Comparison of ENCODE assay signal across 13 mouse cellular contexts in genomic region chr4:106123038-106123654, GRCm38 (mm10).
DNase-seq lines count a peak whose midpoint lies in the region; ATAC-seq and TF ChIP-seq lines count a peak whose summit lies in the region.
"Had no signal": no experiment of that assay in that cellular context is flagged by ENCODE, and none has a peak within 500 bp of the region (broad histone marks: within the 10 kb centered on the region; RNA-seq: fewer than 3 reads in every experiment).

No protein-coding gene starts in this region.

- peak; percentile 42 for DNase-seq in gastrocnemius, adult 18-20 months (ENCODE audit: low spot score)
- no peak for DNase-seq in gastrocnemius, postnatal 4 days (ENCODE audit: low spot score in 2 of 2)
- DNase-seq in adrenal gland, postnatal 10 days = peak; percentile 53
- no peak for DNase-seq in heart, postnatal 0 days (ENCODE audit: low spot score)
- no peak for DNase-seq in hindbrain, postnatal 0 days (ENCODE audit: low spot score)
- no peak for DNase-seq in thymus, postnatal 0 days (ENCODE audit: low spot score)
- no peak for DNase-seq in spleen, postnatal 10 days (ENCODE audit: low spot score in 2 of 2)
- DNase-seq: left cerebral cortex, postnatal 4 days; right cerebral cortex, adult 18-20 months had no signal

- no peak overlapping the region for H3K4me2 ChIP-seq in heart, postnatal 0 days (ENCODE audit: low read depth, low read length)
- H3K4me2 ChIP-seq in hindbrain, postnatal 0 days (ENCODE audit: low read depth, low read length) = no peak overlapping the region
- H3K4me2 ChIP-seq: hindbrain, embryonic 15.5 days had no signal

- no peaks in the 10 kb centered on the region; the same call in 1 of the 2 replicates for H3K9me3 ChIP-seq in heart, postnatal 0 days (replicated peaks; ENCODE audit: control insufficient read depth, low read length)
- no peaks in the 10 kb centered on the region for H3K9me3 ChIP-seq in hindbrain, postnatal 0 days (ENCODE audit: low read length)
- H3K9me3 ChIP-seq: hindbrain, embryonic 15.5 days had no signal

- no peak for TF ChIP-seq CTCF in heart, postnatal 0 days (IDR thresholded peaks at IDR 0.05; ENCODE audit: low read depth)
- no peak for TF ChIP-seq CTCF in small intestine, adult 2 months (IDR thresholded peaks at IDR 0.05; ENCODE audit: extremely low read depth, insufficient read length, insufficient replicate concordance, low read depth, low read length)
- no peak for TF ChIP-seq CTCF in hindbrain, postnatal 0 days (IDR thresholded peaks at IDR 0.05; ENCODE audit: low read depth)

- TF ChIP-seq POLR2A in small intestine, adult 2 months (IDR thresholded peaks at IDR 0.05; ENCODE audit: low read depth, low read length) = no peak

- H3K4me1 ChIP-seq in heart, postnatal 0 days (ENCODE audit: control insufficient read depth, insufficient read depth) = no peaks in the 10 kb centered on the region
- no peaks in the 10 kb centered on the region for H3K4me1 ChIP-seq in small intestine, adult 2 months (ENCODE audit: control insufficient read depth, insufficient read depth, insufficient read length, low read length)
- H3K4me1 ChIP-seq in hindbrain, postnatal 0 days (ENCODE audit: insufficient read depth, low read length) = no peaks in the 10 kb centered on the region
- H3K4me1 ChIP-seq: hindbrain, embryonic 15.5 days had no signal

- no peak for TF ChIP-seq EP300 in heart, postnatal 0 days (IDR thresholded peaks at IDR 0.05; ENCODE audit: low read depth)

- no peaks in the 10 kb centered on the region for H3K36me3 ChIP-seq in heart, postnatal 0 days (replicated peaks; ENCODE audit: control insufficient read depth, insufficient read depth, low read length)
- H3K36me3 ChIP-seq in small intestine, adult 2 months (ENCODE audit: control insufficient read depth, insufficient read depth, low read length) = no peaks in the 10 kb centered on the region
- no peaks in the 10 kb centered on the region for H3K36me3 ChIP-seq in hindbrain, postnatal 0 days (ENCODE audit: insufficient read depth, low read length)
- H3K36me3 ChIP-seq: hindbrain, embryonic 15.5 days had no signal

- 70% methylated on average over 8 of the region's 8 CpGs for WGBS in heart, postnatal 0 days
- 69% methylated on average over 8 of the region's 8 CpGs for WGBS in small intestine, adult 2 months
- WGBS in hindbrain, postnatal 0 days = 83% methylated on average over 8 of the region's 8 CpGs

- H3K27me3 ChIP-seq in heart, postnatal 0 days (ENCODE audit: control insufficient read depth, insufficient read depth, low read length) = 0 out of 2 replicates have a peak, but pooled peaks cover 3% of the 10 kb centered on the region
- no peaks in the 10 kb centered on the region for H3K27me3 ChIP-seq in small intestine, adult 2 months (ENCODE audit: control insufficient read depth, insufficient read depth, low read length)
- H3K27me3 ChIP-seq in hindbrain, postnatal 0 days (ENCODE audit: insufficient read depth, low read length) = no peaks in the 10 kb centered on the region
- H3K27me3 ChIP-seq: hindbrain, embryonic 15.5 days had no signal

- H3K27ac ChIP-seq in heart, postnatal 0 days (ENCODE audit: low read depth) = no peak overlapping the region
- H3K27ac ChIP-seq in small intestine, adult 2 months (ENCODE audit: insufficient read depth, low read depth, low read length) = peak overlapping the region; percentile 64
- no peak overlapping the region for H3K27ac ChIP-seq in hindbrain, postnatal 0 days
- H3K27ac ChIP-seq: hindbrain, embryonic 15.5 days had no signal

- H3K4me3 ChIP-seq in heart, postnatal 0 days (ENCODE audit: low read depth, low read length) = no peak overlapping the region
- H3K4me3 ChIP-seq in small intestine, adult 2 months (ENCODE audit: low read depth, low read length) = no peak overlapping the region
- H3K4me3 ChIP-seq in hindbrain, postnatal 0 days (ENCODE audit: low read length) = no peak overlapping the region
- H3K4me3 ChIP-seq: hindbrain, embryonic 15.5 days; myocyte had no signal

- ATAC-seq in heart, postnatal 0 days (ENCODE audit: insufficient read depth, low read depth) = peak; percentile 27; the same call in 1 of the 2 replicates
- ATAC-seq in hindbrain, postnatal 0 days = no peak
- ATAC-seq: forebrain, embryonic 16.5 days had no signal

- H3K9ac ChIP-seq in heart, postnatal 0 days (replicated peaks; ENCODE audit: low read depth, low read length) = no peak overlapping the region
- no peak overlapping the region for H3K9ac ChIP-seq in hindbrain, postnatal 0 days (replicated peaks; ENCODE audit: low read length)
- H3K9ac ChIP-seq: hindbrain, embryonic 15.5 days had no signal

Comparison
In these comparisons a context has a peak if more than half of its experiments do, and no peak if none do; other contexts are left out.
1. DNase-seq: peak in gastrocnemius, adult 18-20 months (single experiment) and adrenal gland, postnatal 10 days (single experiment); none in gastrocnemius, postnatal 4 days (0 of 2), heart, postnatal 0 days (single experiment), hindbrain, postnatal 0 days (single experiment), thymus, postnatal 0 days (single experiment) and spleen, postnatal 10 days (0 of 2).